Mouse (Mus musculus): ENCODE measurements around the gene Defa21.
"Not testable (repeated sequence)": the region's sequence is repeated elsewhere in the genome, so short reads cannot be mapped to it uniquely, and the experiment has no call there.

Gene Defa21

GRCm38 (mm10) chr8:21025245-21025644, at the start of gene Defa21:
TSS of gene Defa21 (plus strand) at chr8:21025545.
- DNase-seq (ENCODE audit: low spot score): not testable (repeated sequence)

- DNase-seq (ENCODE audit: low spot score): no peak
These were observed 45.5 kb upstream of the Defa21 start for GRCm38 (mm10) chr8:20979846-20980245.

GRCm38 (mm10) chr8:20994042-20994441, 31.3 kb upstream of the Defa21 start:
- not testable (repeated sequence) for DNase-seq (ENCODE audit: low spot score)

- DNase-seq (ENCODE audit: low spot score): no peak
These were observed 28.6 kb upstream of the Defa21 start for GRCm38 (mm10) chr8:20996776-20997175.

GRCm38 (mm10) chr8:20997291-20997690, 28.1 kb upstream of the Defa21 start:
- no peak for DNase-seq (ENCODE audit: low spot score)

GRCm38 (mm10) chr8:21001171-21001570, 24.2 kb upstream of the Defa21 start:
- DNase-seq (ENCODE audit: low spot score): no peak

- DNase-seq (ENCODE audit: low spot score): no peak
These were observed 18.5 kb upstream of the Defa21 start for GRCm38 (mm10) chr8:21006801-21007200.

GRCm38 (mm10) chr8:21008578-21008977, 16.8 kb upstream of the Defa21 start:
- DNase-seq (ENCODE audit: low spot score): not testable (repeated sequence)

- not testable (repeated sequence) for DNase-seq (ENCODE audit: low spot score)
These were observed 14.8 kb upstream of the Defa21 start for GRCm38 (mm10) chr8:21010548-21010947.

- not testable (repeated sequence) for DNase-seq (ENCODE audit: low spot score)
These were observed 29.4 kb downstream of the Defa21 start, which contains the start of gene Defa23 for GRCm38 (mm10) chr8:21054747-21055146. TSS of gene Defa23 (plus strand) at chr8:21055047.

GRCm38 (mm10) chr8:21064738-21065137, 39.4 kb downstream of the Defa21 start, which contains the start of gene Defa35:
TSS of gene Defa35 (plus strand) at chr8:21065038.
- not testable (repeated sequence) for DNase-seq (ENCODE audit: low spot score)
